Mouse (Mus musculus) heart, embryonic 13.5 days (tissue): ENCODE measurements around the gene Tgfb1i1. TPM values are rescaled to one million over a fixed set of nuclear protein-coding genes. Genes with fewer than 3 reads are reported as not detected.

Source experiments
- ATAC-seq: fragments of 200-750 bp; cut with Nextera tagmentation; 2 replicates; pipeline ENCODE4 v1.8.0; 2017; ENCODE audit warnings: moderate TSS enrichment; ENCODE audit not compliant: insufficient number of reproducible peaks, low FRiP score, low TSS enrichment; ENCODE audit errors: extremely low read depth
- H3K27ac ChIP-seq: fragments of 300-500 bp; sonication (generic); replicated peaks from 2 replicates; pipeline ENCODE4 v1.5.1; 2015; ENCODE audit warnings: moderate library complexity, mild to moderate bottlenecking, inconsistent platforms
- H3K27me3 ChIP-seq: fragments of 300-500 bp; sonication (generic); replicated peaks from 2 replicates; pipeline ENCODE4 v1.6.1; 2015; ENCODE audit warnings: mild to moderate bottlenecking, inconsistent platforms
- H3K36me3 ChIP-seq: fragments of 300-500 bp; sonication (generic); 2 replicates; pipeline ENCODE4 v1.6.1; 2015; ENCODE audit warnings: mild to moderate bottlenecking, inconsistent platforms
- H3K4me1 ChIP-seq: fragments of 300-500 bp; sonication (generic); 2 replicates; pipeline ENCODE4 v1.6.1; 2015; ENCODE audit warnings: inconsistent platforms
- H3K4me2 ChIP-seq: fragments of 300-500 bp; sonication (generic); 2 replicates; pipeline ENCODE4 v1.6.1; 2015; ENCODE audit warnings: inconsistent platforms, mild to moderate bottlenecking, moderate library complexity
- H3K4me3 ChIP-seq: fragments of 300-500 bp; sonication (generic); 2 replicates; pipeline ENCODE4 v1.5.1; 2015; ENCODE audit warnings: moderate library complexity, mild to moderate bottlenecking, inconsistent platforms
- H3K9ac ChIP-seq: fragments of 300-500 bp; sonication (generic); 2 replicates; pipeline ENCODE4 v1.6.1; 2015; ENCODE audit warnings: inconsistent platforms, mild to moderate bottlenecking, moderate library complexity
- H3K9me3 ChIP-seq: fragments of 300-500 bp; sonication (generic); 2 replicates; pipeline ENCODE4 v1.6.1; 2016; ENCODE audit warnings: inconsistent platforms
- WGBS: fragments of 180-500 bp; shearing (Covaris S2); methylation state at CpG from one replicate; pipeline ENCODE4 v1.1.7; 2015; ENCODE audit warnings: mixed read lengths; 5-methylcytosine and 5-hydroxymethylcytosine counted together
- polyA plus RNA-seq: library from polyadenylated mRNA; unstranded; fragments of >200 nt; fragmentation: Nextera tagmentation; extraction: Ambion mirVana; gene quantifications from 2 replicates; pipeline ENCODE4 v1.2.1, GENCODE M21; 2015

Tgfb1i1 gene
- polyA plus RNA-seq, 1 experiment from 2014 or later = 177 TPM

GRCm38 (mm10) chr7:128266056-128266455 is 19.4 kb downstream of the Tgfb1i1 start:
- H3K36me3 ChIP-seq = 0 out of 2 replicates have a peak, but pooled peaks cover 1% of the 10 kb centered on the region
- WGBS = 67% methylated on average over 5 of the region's 5 CpGs
- ATAC-seq = no peak
- no peak overlapping the region for H3K9ac ChIP-seq
- no peaks in the 10 kb centered on the region for H3K9me3 ChIP-seq
- H3K27ac ChIP-seq = no peak overlapping the region
- H3K27me3 ChIP-seq = no peaks in the 10 kb centered on the region
- H3K4me3 ChIP-seq = no peak overlapping the region
- no peak overlapping the region for H3K4me2 ChIP-seq
- peaks cover 10% of the 10 kb centered on the region for H3K4me1 ChIP-seq

DNA sequence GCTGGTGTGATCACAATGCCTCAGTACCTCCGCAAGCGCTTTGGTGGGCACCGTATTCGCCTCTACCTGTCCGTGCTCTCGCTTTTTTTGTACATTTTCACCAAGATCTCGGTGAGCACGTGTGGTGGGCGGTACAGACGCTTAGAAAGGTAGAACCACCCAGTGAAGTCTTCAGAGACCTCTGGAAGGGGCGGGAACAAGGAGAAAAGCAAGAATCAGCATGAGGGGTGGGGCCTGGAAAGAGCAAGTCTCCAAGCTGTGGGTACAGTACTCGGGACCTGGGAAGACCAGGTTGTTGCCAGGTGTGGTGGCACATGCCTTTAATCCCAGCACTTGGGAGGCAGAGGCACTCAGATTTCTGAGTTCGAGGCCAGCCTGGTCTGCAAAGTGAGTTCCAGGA is 20.8 kb downstream of the Tgfb1i1 start:
- no peak overlapping the region for H3K4me2 ChIP-seq
- H3K27ac ChIP-seq = no peak overlapping the region
- 63% methylated on average over 13 of the region's 13 CpGs for WGBS
- no peaks in the 10 kb centered on the region for H3K9me3 ChIP-seq
- no peaks in the 10 kb centered on the region for H3K27me3 ChIP-seq
- H3K9ac ChIP-seq = no peak overlapping the region
- H3K4me1 ChIP-seq = peaks cover 10% of the 10 kb centered on the region
- no peak for ATAC-seq
- no peak overlapping the region for H3K4me3 ChIP-seq
- H3K36me3 ChIP-seq = peaks cover 15% of the 10 kb centered on the region

GRCm38 (mm10) chr7:128267813-128268212 is 21.2 kb downstream of the Tgfb1i1 start:
- no peak overlapping the region for H3K27ac ChIP-seq
- no peak overlapping the region for H3K4me3 ChIP-seq
- 80% methylated on average over 7 of the region's 7 CpGs for WGBS
- H3K36me3 ChIP-seq = peaks cover 19% of the 10 kb centered on the region
- peaks cover 10% of the 10 kb centered on the region for H3K4me1 ChIP-seq
- no peak for ATAC-seq
- H3K4me2 ChIP-seq = no peak overlapping the region
- no peaks in the 10 kb centered on the region for H3K9me3 ChIP-seq
- no peaks in the 10 kb centered on the region for H3K27me3 ChIP-seq
- no peak overlapping the region for H3K9ac ChIP-seq

GRCm38 (mm10) chr7:128270431-128270850 is 23.8 kb downstream of the Tgfb1i1 start:
- no peak overlapping the region for H3K9ac ChIP-seq
- WGBS = 30% methylated on average over 13 of the region's 13 CpGs
- H3K4me2 ChIP-seq = peak overlapping the region; percentile 45
- peak; percentile 47 for ATAC-seq
- peaks cover 10% of the 10 kb centered on the region for H3K4me1 ChIP-seq
- peaks cover 45% of the 10 kb centered on the region for H3K36me3 ChIP-seq
- H3K9me3 ChIP-seq = no peaks in the 10 kb centered on the region
- H3K27me3 ChIP-seq = no peaks in the 10 kb centered on the region
- no peak overlapping the region for H3K27ac ChIP-seq
- no peak overlapping the region for H3K4me3 ChIP-seq

- H3K9ac ChIP-seq = no peak overlapping the region
- peaks cover 56% of the 10 kb centered on the region for H3K36me3 ChIP-seq
- H3K4me3 ChIP-seq = no peak overlapping the region
- no peak for ATAC-seq
- no peak overlapping the region for H3K4me2 ChIP-seq
- WGBS = 90% methylated on average over 9 of the region's 9 CpGs
- no peaks in the 10 kb centered on the region for H3K27me3 ChIP-seq
- no peaks in the 10 kb centered on the region for H3K9me3 ChIP-seq
- H3K4me1 ChIP-seq = peaks cover 10% of the 10 kb centered on the region
- no peak overlapping the region for H3K27ac ChIP-seq
Observed at GRCm38 (mm10) chr7:128271496-128271895, 24.9 kb downstream of the Tgfb1i1 start.

DNA sequence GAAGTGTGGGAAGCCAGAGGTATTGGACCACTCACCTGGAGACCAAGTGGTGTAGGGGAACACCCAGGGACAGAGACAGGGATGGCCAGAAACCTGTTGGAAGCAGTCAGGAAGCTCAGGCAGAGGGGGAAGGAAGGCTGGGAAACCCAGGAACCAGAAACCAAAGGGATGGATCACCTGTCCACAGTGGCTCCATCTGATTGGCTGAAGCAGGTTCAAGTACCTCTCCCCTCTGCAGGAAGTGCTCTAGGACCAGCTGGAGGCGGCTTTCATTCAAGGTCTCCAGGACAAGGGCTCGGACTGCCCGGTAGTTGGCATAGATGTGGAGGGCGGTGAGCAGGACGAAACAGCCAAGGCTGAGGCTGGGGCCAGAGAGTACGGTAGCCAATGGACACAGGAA is 29.4 kb downstream of the Tgfb1i1 start:
- Histone ChIP-seq H3K27me3 (no peaks in the 10 kb centered on the region), H3K9ac (no peak overlapping the region), H3K27ac (no peak overlapping the region), H3K9me3 (no peaks in the 10 kb centered on the region), H3K4me1 (no peaks in the 10 kb centered on the region), H3K4me2 (no peak overlapping the region), H3K36me3 (peaks cover 94% of the 10 kb centered on the region), H3K4me3 (no peak overlapping the region)
- ATAC-seq = no peak
- 89% methylated on average over 6 of the region's 6 CpGs for WGBS

- Histone ChIP-seq H3K4me3 (no peak overlapping the region), H3K9ac (no peak overlapping the region), H3K36me3 (peaks cover 66% of the 10 kb centered on the region), H3K4me1 (peaks cover 14% of the 10 kb centered on the region), H3K9me3 (no peaks in the 10 kb centered on the region), H3K27me3 (no peaks in the 10 kb centered on the region), H3K27ac (no peak overlapping the region), H3K4me2 (no peak overlapping the region)
- 86% methylated on average over 4 of the region's 4 CpGs for WGBS
- ATAC-seq = no peak
Observed at GRCm38 (mm10) chr7:128279750-128280149, 33.1 kb downstream of the Tgfb1i1 start.

DNA sequence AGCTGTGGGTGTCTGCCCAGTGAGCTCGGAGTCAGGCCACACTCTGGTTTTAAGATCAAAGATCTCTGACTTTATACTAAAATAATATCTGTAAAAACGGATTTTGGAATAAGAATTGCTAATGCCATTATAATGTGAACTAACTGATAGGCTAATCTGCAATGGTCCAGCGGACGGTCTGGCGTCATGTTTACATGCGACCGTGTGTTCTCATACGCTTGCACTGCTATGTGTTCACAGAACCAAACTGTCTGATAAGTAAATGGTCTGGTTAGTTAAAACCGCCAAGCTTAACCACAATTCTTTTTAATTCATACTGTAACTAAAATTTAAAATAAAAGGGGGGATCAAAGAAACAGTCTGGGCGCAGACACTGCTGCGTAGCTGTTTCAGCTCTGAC is 35.2 kb downstream of the Tgfb1i1 start:
- no peak for ATAC-seq
- H3K27ac ChIP-seq = no peak overlapping the region

GRCm38 (mm10) chr7:128282532-128283244 is 36.1 kb downstream of the Tgfb1i1 start:
- H3K36me3 ChIP-seq = peaks cover 67% of the 10 kb centered on the region
- H3K27ac ChIP-seq = peak overlapping the region; percentile 20; the same call in 1 of the 2 replicates
- no peak for ATAC-seq
- no peaks in the 10 kb centered on the region for H3K27me3 ChIP-seq
- WGBS = 30% methylated on average over 7 of the region's 7 CpGs
- no peaks in the 10 kb centered on the region for H3K9me3 ChIP-seq
- peaks cover 14% of the 10 kb centered on the region for H3K4me1 ChIP-seq
- no peak overlapping the region for H3K4me3 ChIP-seq
- H3K4me2 ChIP-seq = no peak overlapping the region
- 0 out of 2 replicates have a peak overlapping the region, but pooled peaks have one; percentile 28 for H3K9ac ChIP-seq

More for the DNA sequence above, 35.2 kb downstream of the Tgfb1i1 start:
- Histone ChIP-seq H3K27me3 (no peaks in the 10 kb centered on the region), H3K9me3 (no peaks in the 10 kb centered on the region), H3K9ac (no peak overlapping the region), H3K36me3 (peaks cover 65% of the 10 kb centered on the region), H3K4me1 (peaks cover 14% of the 10 kb centered on the region), H3K4me2 (no peak overlapping the region), H3K4me3 (no peak overlapping the region)
- 74% methylated on average over 11 of the region's 11 CpGs for WGBS

DNA sequence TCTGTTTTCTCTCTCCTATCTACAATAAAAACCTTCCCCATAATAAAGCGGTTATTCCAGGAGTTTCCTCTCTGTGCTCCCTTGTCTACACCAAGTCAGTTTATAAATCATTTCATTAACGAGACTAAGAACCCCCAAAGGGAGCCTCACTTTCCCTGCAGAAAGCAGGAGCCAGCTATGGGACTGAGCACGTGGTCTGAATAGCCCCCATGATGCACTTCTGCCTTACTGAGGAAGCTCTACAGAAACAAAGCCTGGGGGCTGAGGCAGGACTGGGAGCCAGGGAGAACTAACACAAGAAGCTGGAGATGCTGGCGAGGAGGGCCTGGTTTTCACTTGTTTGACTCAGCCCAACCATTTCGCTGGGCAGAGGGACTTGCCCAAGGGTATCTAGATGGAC is 37.4 kb downstream of the Tgfb1i1 start:
- Histone ChIP-seq H3K4me2 (no peak overlapping the region), H3K36me3 (peaks cover 63% of the 10 kb centered on the region), H3K9ac (no peak overlapping the region), H3K4me1 (peaks cover 26% of the 10 kb centered on the region), H3K27ac (no peak overlapping the region), H3K9me3 (no peaks in the 10 kb centered on the region), H3K4me3 (no peak overlapping the region), H3K27me3 (no peaks in the 10 kb centered on the region)
- no peak for ATAC-seq
- WGBS = 69% methylated on average over 5 of the region's 5 CpGs

GRCm38 (mm10) chr7:128285060-128285459 is 38.4 kb downstream of the Tgfb1i1 start:
- Histone ChIP-seq H3K36me3 (peaks cover 55% of the 10 kb centered on the region), H3K9ac (no peak overlapping the region), H3K9me3 (no peaks in the 10 kb centered on the region), H3K4me3 (no peak overlapping the region), H3K27ac (no peak overlapping the region), H3K4me2 (no peak overlapping the region), H3K4me1 (peaks cover 36% of the 10 kb centered on the region), H3K27me3 (no peaks in the 10 kb centered on the region)
- WGBS = 85% methylated on average over 8 of the region's 8 CpGs
- ATAC-seq = no peak
